Mouse (Mus musculus) stomach, embryonic 16.5 days (tissue): ENCODE measurements around the gene Cenpx. TPM values are rescaled to one million over a fixed set of nuclear protein-coding genes. Genes with fewer than 3 reads are reported as not detected.
"Not testable (repeated sequence)": the region's sequence is repeated elsewhere in the genome, so short reads cannot be mapped to it uniquely, and the experiment has no call there.

ENCODE experiments used
- ATAC-seq: fragments of 200-750 bp; cut with Nextera tagmentation; 2 replicates; pipeline ENCODE4 v1.8.0; 2017; ENCODE audit warnings: moderate number of reproducible peaks, moderate TSS enrichment; ENCODE audit not compliant: insufficient read depth, low FRiP score
- H3K27ac ChIP-seq: fragments of 300-500 bp; sonication (generic); 2 replicates; pipeline ENCODE4 v1.5.1; 2014; ENCODE audit warnings: low read length
- H3K27me3 ChIP-seq: fragments of 300-500 bp; sonication (generic); 2 replicates; pipeline ENCODE4 v1.6.1; 2014; ENCODE audit warnings: low read length, control low read depth, mixed read lengths; ENCODE audit not compliant: control insufficient read depth, insufficient read depth
- H3K36me3 ChIP-seq: fragments of 300-500 bp; sonication (generic); 2 replicates; pipeline ENCODE4 v1.6.1; 2014; ENCODE audit warnings: low read length; ENCODE audit not compliant: control insufficient read depth, insufficient read depth
- H3K4me1 ChIP-seq: fragments of 300-500 bp; sonication (generic); 2 replicates; pipeline ENCODE4 v1.6.1; 2014; ENCODE audit warnings: low read length, control low read depth, mixed read lengths; ENCODE audit not compliant: control insufficient read depth, insufficient read depth
- H3K4me2 ChIP-seq: fragments of 300-500 bp; sonication (generic); 2 replicates; pipeline ENCODE4 v1.6.1; 2014; ENCODE audit warnings: low read depth, low read length, mixed read lengths
- H3K4me3 ChIP-seq: fragments of 300-500 bp; sonication (generic); replicated peaks from 2 replicates; pipeline ENCODE4 v1.5.1; 2014; ENCODE audit warnings: mild to moderate bottlenecking, low read length
- H3K9ac ChIP-seq: fragments of 300-500 bp; sonication (generic); 2 replicates; pipeline ENCODE4 v1.6.1; 2014; ENCODE audit warnings: low read length
- H3K9me3 ChIP-seq: fragments of 300-500 bp; sonication (generic); replicated peaks from 2 replicates; pipeline ENCODE4 v1.6.1; 2016; ENCODE audit warnings: low read length, control low read depth; ENCODE audit not compliant: control insufficient read depth
- WGBS: fragments of 180-500 bp; shearing (Covaris S2); extraction: QIAGEN DNeasy Blood & Tissue Kit; methylation state at CpG from one replicate; pipeline ENCODE4 v1.1.7; 2014; 5-methylcytosine and 5-hydroxymethylcytosine counted together
- polyA plus RNA-seq: library from polyadenylated mRNA; unstranded; fragments of >200 nt; fragmentation: Nextera tagmentation; extraction: Ambion mirVana; gene quantifications from 2 replicates; pipeline ENCODE4 v1.2.1, GENCODE M21; 2015

The Cenpx gene
- polyA plus RNA-seq, 1 experiment from 2014 or later: 153 TPM

DNA sequence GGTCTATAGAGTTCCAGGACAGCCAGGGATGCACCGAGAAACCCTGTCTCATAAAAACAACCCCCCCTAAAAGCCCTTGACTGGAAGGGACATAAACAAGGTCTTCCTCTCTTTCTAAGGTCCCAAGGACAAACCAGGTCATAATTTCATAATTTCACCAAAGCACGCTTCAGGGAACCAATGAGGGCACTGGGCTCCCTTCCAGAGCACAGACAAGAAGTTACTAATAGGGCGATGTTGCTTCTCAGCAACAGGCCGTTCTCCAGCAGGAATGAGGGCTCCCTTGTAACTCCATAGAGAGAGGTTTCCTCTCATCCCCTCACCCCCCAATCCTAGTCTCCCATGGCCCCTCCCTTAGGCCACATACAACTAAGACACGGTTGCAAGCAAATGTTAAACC, 27.4 kb upstream of the Cenpx start:
- H3K4me2 ChIP-seq: no peak overlapping the region
- H3K9ac ChIP-seq: no peak overlapping the region
- H3K4me1 ChIP-seq: no peaks in the 10 kb centered on the region
- 87% methylated on average over 5 of the region's 5 CpGs for WGBS
- H3K27me3 ChIP-seq: no peaks in the 10 kb centered on the region
- no peaks in the 10 kb centered on the region for H3K36me3 ChIP-seq
- no peak overlapping the region for H3K4me3 ChIP-seq
- no peak for ATAC-seq
- H3K9me3 ChIP-seq: no peaks in the 10 kb centered on the region
- no peak overlapping the region for H3K27ac ChIP-seq

- H3K9ac ChIP-seq: no peak overlapping the region
- H3K36me3 ChIP-seq: no peaks in the 10 kb centered on the region
- H3K4me3 ChIP-seq: no peak overlapping the region
- no peaks in the 10 kb centered on the region for H3K4me1 ChIP-seq
- H3K4me2 ChIP-seq: no peak overlapping the region
- ATAC-seq: no peak
- no peak overlapping the region for H3K27ac ChIP-seq
- no peaks in the 10 kb centered on the region for H3K9me3 ChIP-seq
- WGBS: 69% methylated on average over 6 of the region's 6 CpGs
- no peaks in the 10 kb centered on the region for H3K27me3 ChIP-seq
Observed at GRCm38 (mm10) chr11:120736424-120736823, 22.9 kb upstream of the Cenpx start.

- Histone ChIP-seq H3K4me2 (no peak overlapping the region), H3K4me3 (no peak overlapping the region), H3K9ac (no peak overlapping the region), H3K27me3 (no peaks in the 10 kb centered on the region), H3K4me1 (no peaks in the 10 kb centered on the region), H3K9me3 (no peaks in the 10 kb centered on the region), H3K36me3 (no peaks in the 10 kb centered on the region), H3K27ac (peak overlapping the region; percentile 69)
- WGBS: 45% methylated on average over 6 of the region's 6 CpGs
- peak; percentile 42; the same call in 1 of the 2 replicates for ATAC-seq
Observed at GRCm38 (mm10) chr11:120733521-120733920, 20.0 kb upstream of the Cenpx start.

GRCm38 (mm10) chr11:120731858-120732680, 18.5 kb upstream of the Cenpx start, which contains the start of gene Cbr2:
Gene Cbr2 (minus strand): TSS chr11:120732114.
- 69% methylated on average over 12 of the region's 12 CpGs for WGBS
- Histone ChIP-seq H3K36me3 (no peaks in the 10 kb centered on the region), H3K4me1 (no peaks in the 10 kb centered on the region), H3K9me3 (no peaks in the 10 kb centered on the region), H3K27ac (peak within 1 kb of the TSS; percentile 69), H3K4me2 (peak within 1 kb of the TSS; percentile 33), H3K4me3 (peak within 1 kb of the TSS; percentile 19), H3K27me3 (no peaks in the 10 kb centered on the region), H3K9ac (no peak within 1 kb of the TSS)
- no peak for ATAC-seq

DNA sequence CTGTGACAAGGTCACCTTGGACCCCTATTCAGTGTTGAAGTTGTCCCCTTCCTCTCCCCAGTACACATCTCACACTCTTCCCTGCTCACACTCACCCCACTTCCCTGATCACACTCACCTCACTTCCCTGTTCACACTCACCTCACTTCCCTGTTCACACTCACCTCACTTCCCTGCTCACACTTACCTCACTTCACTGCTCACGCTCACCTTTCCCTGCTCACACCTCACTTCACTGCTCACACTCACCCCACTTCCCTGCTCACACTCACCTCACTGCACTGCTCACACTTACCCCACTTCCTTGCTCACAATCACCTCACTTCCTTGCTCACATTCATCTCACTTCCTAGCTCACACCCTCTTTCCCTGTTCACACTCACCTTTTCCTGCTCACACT, 17.9 kb upstream of the Cenpx start:
- H3K4me1 ChIP-seq: peaks cover 2% of the 10 kb centered on the region
- H3K9me3 ChIP-seq: no peaks in the 10 kb centered on the region
- no peak overlapping the region; the same call in 1 of the 2 replicates for H3K27ac ChIP-seq
- H3K4me2 ChIP-seq: peak overlapping the region; percentile 33
- WGBS: 100% methylated on average over 1 of the region's 1 CpGs
- no peaks in the 10 kb centered on the region for H3K36me3 ChIP-seq
- H3K9ac ChIP-seq: no peak overlapping the region
- ATAC-seq: no peak
- H3K27me3 ChIP-seq: no peaks in the 10 kb centered on the region
- H3K4me3 ChIP-seq: peak overlapping the region; percentile 19

GRCm38 (mm10) chr11:120730331-120730870, 16.9 kb upstream of the Cenpx start:
- ATAC-seq: no peak
- Histone ChIP-seq H3K9ac (no peak overlapping the region), H3K4me2 (no peak overlapping the region), H3K4me1 (peaks cover 6% of the 10 kb centered on the region), H3K27me3 (no peaks in the 10 kb centered on the region), H3K27ac (no peak overlapping the region), H3K36me3 (no peaks in the 10 kb centered on the region; the same call in 1 of the 2 replicates), H3K9me3 (no peaks in the 10 kb centered on the region), H3K4me3 (no peak overlapping the region)
- WGBS: 83% methylated on average over 10 of the region's 10 CpGs

GRCm38 (mm10) chr11:120729432-120730050, 16.0 kb upstream of the Cenpx start:
- WGBS: 2% methylated on average over 17 of the region's 21 CpGs
- H3K27ac ChIP-seq, H3K27me3 ChIP-seq, H3K36me3 ChIP-seq, H3K4me3 ChIP-seq, H3K9me3 ChIP-seq, H3K4me1 ChIP-seq: not testable (repeated sequence)
- Histone ChIP-seq H3K9ac (0 out of 2 replicates have a peak overlapping the region, but pooled peaks have one; percentile 4), H3K4me2 (peak overlapping the region; percentile 32)
- peak; percentile 30 for ATAC-seq

DNA sequence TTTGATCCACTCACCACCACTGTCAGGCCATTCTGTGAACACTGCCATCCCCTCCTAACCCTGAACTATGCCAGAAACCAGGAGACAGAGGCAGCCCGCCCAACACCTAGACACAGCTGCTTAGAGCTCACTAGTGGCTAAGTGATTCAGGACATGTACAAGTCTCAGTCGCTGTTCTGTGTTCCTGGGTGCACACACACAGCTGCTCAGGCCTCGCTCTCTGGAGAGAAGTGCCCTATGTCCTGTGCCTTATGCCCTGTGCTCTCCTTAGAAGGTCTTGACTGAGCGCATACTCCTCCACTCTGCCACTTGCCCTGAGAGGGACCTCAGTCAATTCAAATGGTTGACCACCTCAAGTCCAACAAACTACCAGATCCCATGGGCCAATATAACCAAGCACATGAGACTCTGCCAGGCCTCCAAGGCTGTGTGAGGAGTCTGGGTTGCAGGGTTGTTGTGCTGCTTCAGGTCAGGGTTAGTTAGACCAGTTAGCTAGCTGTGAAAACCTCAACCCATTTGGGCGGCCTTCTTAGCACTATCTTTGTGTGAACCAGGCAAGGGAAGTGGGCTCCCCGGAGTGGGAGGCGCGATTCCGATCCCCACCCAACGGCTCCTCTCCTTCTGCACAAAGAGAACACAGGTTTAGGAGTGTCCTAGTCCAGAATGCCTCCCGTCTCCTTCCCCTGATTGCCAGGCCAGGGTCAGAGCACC, 15.1 kb upstream of the Cenpx start:
- Histone ChIP-seq H3K36me3 (no peaks in the 10 kb centered on the region; the same call in 1 of the 2 replicates), H3K9ac (no peak overlapping the region), H3K9me3 (no peaks in the 10 kb centered on the region), H3K4me1 (peaks cover 6% of the 10 kb centered on the region), H3K27me3 (no peaks in the 10 kb centered on the region), H3K27ac (no peak overlapping the region), H3K4me3 (no peak overlapping the region), H3K4me2 (peak overlapping the region; percentile 32; the same call in 1 of the 2 replicates)
- 67% methylated on average over 11 of the region's 11 CpGs for whole genome bisulfite sequencing
- no peak for ATAC-seq
